Mouse (Mus musculus): ENCODE measurements around the gene Pramel6. TPM values are rescaled to one million over a fixed set of nuclear protein-coding genes. Genes with fewer than 3 reads are reported as not detected.

Gene Pramel6
- not detected for polyA plus RNA-seq (2017; shearing (Covaris generic))

DNA sequence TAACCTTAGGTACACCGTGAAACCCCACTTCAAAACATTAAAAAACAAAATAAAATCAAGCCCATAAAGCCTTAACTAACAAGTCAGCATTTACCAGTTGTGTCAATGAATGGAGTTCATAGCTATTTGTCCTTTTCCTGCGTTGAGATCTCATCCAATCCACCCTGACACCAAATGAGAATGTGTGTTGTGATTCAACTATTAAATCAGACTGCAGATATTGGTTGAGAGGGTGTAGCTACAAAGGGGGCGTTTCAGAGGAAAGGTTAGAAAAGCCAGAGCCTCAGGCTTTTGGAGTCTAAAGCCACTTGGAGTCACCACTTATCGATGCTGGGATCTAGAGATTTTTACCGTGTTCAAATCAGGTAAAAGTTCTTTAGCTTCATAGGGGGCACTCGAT is at the start of gene Pramel6:
TSS of gene Pramel6 (plus strand) at position 301 of the 400 bp plus-strand sequence.

DNA sequence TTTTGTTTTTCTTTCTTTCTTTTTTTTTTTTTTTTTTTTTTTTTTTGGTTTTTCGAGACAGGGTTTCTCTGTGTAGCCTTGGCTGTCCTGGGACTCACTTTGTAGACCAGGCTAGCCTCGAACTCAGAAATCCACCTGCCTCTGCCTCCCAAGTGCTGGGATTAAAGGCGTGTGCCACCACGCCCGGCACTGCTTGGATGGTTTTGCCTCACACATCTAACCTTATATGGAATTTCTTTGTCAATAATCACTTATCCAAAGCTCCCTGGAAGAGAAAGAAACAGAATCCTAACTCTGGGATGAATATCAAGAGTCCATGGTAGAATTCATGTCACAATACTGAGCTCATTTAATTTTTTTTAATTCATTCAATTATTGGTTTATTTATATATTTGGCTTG is 9.4 kb upstream of the Pramel6 start, which contains the start of gene Pramel7:
TSS of gene Pramel7 (minus strand) at position 101 of the 400 bp plus-strand sequence.

GRCm38 (mm10) chr2:87531496-87531895 is 25.1 kb downstream of the Pramel6 start, which contains the start of gene Olfr153:
Olfr153 (plus strand) TSS chr2:87531796.

GRCm38 (mm10) chr2:87545442-87545841 is 39.1 kb downstream of the Pramel6 start, which contains the start of gene Olfr1128:
Olfr1128 (minus strand) TSS chr2:87545542.

Other genes with a start within 250 kb of the Pramel6 start
- gene Olfr1116, start 239.0 kb upstream of the Pramel6 start, polyA plus RNA-seq (2017; shearing (Covaris generic)): under 1 TPM in 1 of 2 experiments, not detected in 1; 0.17 TPM
- gene Olfr1118, start 199.0 kb upstream of the Pramel6 start, polyA plus RNA-seq (2017; shearing (Covaris generic)): under 1 TPM in 1 of 2 experiments, not detected in 1; 0.09 TPM
- gene Olfr1120, start 151.8 kb upstream of the Pramel6 start, polyA plus RNA-seq (2017; shearing (Covaris generic)): under 1 TPM in 1 of 2 experiments, not detected in 1; 0.10 TPM
- gene Olfr1121, start 136.7 kb upstream of the Pramel6 start, polyA plus RNA-seq (2017; shearing (Covaris generic)): not detected
- under 1 TPM in 1 of 2 experiments, not detected in 1; 0.21 TPM for gene Olfr1122, start 120.7 kb upstream of the Pramel6 start, polyA plus RNA-seq (2017; shearing (Covaris generic))
- under 1 TPM in 1 of 2 experiments, not detected in 1; 0.22 TPM for gene Olfr1123, start 89.9 kb upstream of the Pramel6 start, polyA plus RNA-seq (2017; shearing (Covaris generic))
- under 1 TPM; 0.13 to 0.14 TPM for gene Olfr1124, start 76.3 kb upstream of the Pramel6 start, polyA plus RNA-seq (2017; shearing (Covaris generic))
- gene Olfr1126, start 52.6 kb upstream of the Pramel6 start, polyA plus RNA-seq (2017; shearing (Covaris generic)): not detected
- under 1 TPM in 1 of 2 experiments, not detected in 1; 0.27 TPM for gene Pramel7, start 9.5 kb upstream of the Pramel6 start, polyA plus RNA-seq (2017; shearing (Covaris generic))
- gene Olfr153, start 25.2 kb downstream of the Pramel6 start, polyA plus RNA-seq (2017; shearing (Covaris generic)): not detected
- not detected for gene Olfr1128, start 39.0 kb downstream of the Pramel6 start, polyA plus RNA-seq (2017; shearing (Covaris generic))
- gene Olfr1129, start 67.3 kb downstream of the Pramel6 start, polyA plus RNA-seq (2017; shearing (Covaris generic)): not detected
- gene Olfr1130, start 99.6 kb downstream of the Pramel6 start, polyA plus RNA-seq (2017; shearing (Covaris generic)): not detected
- under 1 TPM in 1 of 2 experiments, not detected in 1; 0.23 TPM for gene Olfr1131, start 120.5 kb downstream of the Pramel6 start, polyA plus RNA-seq (2017; shearing (Covaris generic))
- gene Olfr1132, start 131.0 kb downstream of the Pramel6 start, polyA plus RNA-seq (2017; shearing (Covaris generic)): under 1 TPM in 1 of 2 experiments, not detected in 1; 0.25 TPM
- under 1 TPM in 1 of 2 experiments, not detected in 1; 0.53 TPM for gene Olfr1133, start 140.8 kb downstream of the Pramel6 start, polyA plus RNA-seq (2017; shearing (Covaris generic))
- gene Olfr1134, start 151.9 kb downstream of the Pramel6 start, polyA plus RNA-seq (2017; shearing (Covaris generic)): not detected
- not detected for gene Olfr1135, start 167.1 kb downstream of the Pramel6 start, polyA plus RNA-seq (2017; shearing (Covaris generic))
- not detected for gene Olfr1136, start 187.4 kb downstream of the Pramel6 start, polyA plus RNA-seq (2017; shearing (Covaris generic))
- gene Olfr1137, start 206.6 kb downstream of the Pramel6 start, polyA plus RNA-seq (2017; shearing (Covaris generic)): not detected
- gene Olfr1138, start 233.4 kb downstream of the Pramel6 start, polyA plus RNA-seq (2017; shearing (Covaris generic)): under 1 TPM in 1 of 2 experiments, not detected in 1; 0.11 TPM
- under 1 TPM in 1 of 2 experiments, not detected in 1; 0.31 TPM for gene Olfr1140, start 237.2 kb downstream of the Pramel6 start, polyA plus RNA-seq (2017; shearing (Covaris generic))
- gene Olfr1141, start 247.4 kb downstream of the Pramel6 start, polyA plus RNA-seq (2017; shearing (Covaris generic)): not detected

All from activated CD4-positive, CD25-positive, alpha-beta regulatory T cell (primary cell).